Mouse (Mus musculus) liver, adult (tissue): ENCODE data around the gene Nmral1.

Experiments used
- GATA4 ChIP-seq: IDR thresholded peaks from 2 replicates; pipeline ENCODE4 v1.6.1; 2014; ENCODE audit warnings: mild to moderate bottlenecking, low read length; ENCODE audit not compliant: insufficient replicate concordance

Nmral1 gene

GRCm38 (mm10) chr16:4679121-4680018 lies 39.8 kb downstream of the Nmral1 start, which contains the start of gene Coro7:
Gene Coro7 (minus strand): TSS chr16:4679777.
- no peak for TF ChIP-seq GATA4

- TF ChIP-seq GATA4: no peak
Observed at GRCm38 (mm10) chr16:4678080-4678479, 41.1 kb downstream of the Nmral1 start.

DNA sequence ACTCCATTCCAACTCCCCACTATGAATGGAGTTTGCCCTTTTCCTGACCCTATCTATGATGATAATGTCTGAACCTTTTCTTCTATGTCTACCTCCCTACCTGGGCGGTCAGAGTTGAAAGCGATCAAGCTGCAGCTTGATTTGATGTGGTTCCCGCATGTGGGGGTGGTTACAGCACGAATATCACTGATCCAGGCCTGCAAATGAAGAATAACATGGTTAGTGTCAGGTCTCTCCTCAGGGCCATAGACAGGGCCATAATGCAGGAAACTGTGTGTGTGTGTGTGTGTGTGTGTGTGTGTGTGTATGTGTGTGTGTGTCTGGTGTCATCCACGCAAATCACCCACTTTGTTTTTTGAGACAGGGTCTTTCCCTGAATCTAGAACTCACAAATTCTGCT lies 42.3 kb downstream of the Nmral1 start:
- TF ChIP-seq GATA4: no peak

- TF ChIP-seq GATA4: no peak
Observed at GRCm38 (mm10) chr16:4674091-4674490, 45.1 kb downstream of the Nmral1 start.

- no peak for TF ChIP-seq GATA4
Observed at GRCm38 (mm10) chr16:4670317-4670716, 48.8 kb downstream of the Nmral1 start.

- no peak for TF ChIP-seq GATA4
Observed at GRCm38 (mm10) chr16:4667190-4667808, 51.9 kb downstream of the Nmral1 start.

DNA sequence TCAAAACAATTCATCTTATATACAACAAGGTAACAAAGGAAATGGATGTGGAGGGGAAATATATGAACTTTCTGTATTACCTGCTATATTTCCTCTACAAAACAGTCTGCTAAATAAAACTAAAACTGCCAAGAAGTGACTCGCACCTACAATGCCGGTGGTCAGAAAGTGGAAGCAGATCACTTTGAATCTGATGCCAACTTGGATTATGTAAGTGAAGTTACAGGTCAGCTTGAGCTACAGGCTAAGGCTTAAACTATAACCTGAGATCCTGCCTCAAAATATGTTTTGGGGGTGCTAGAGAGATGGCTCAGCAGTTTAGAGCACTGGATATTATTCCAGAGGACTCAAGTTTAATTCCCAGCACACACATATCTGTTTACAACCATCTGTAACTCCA lies 53.4 kb downstream of the Nmral1 start:
- no peak for TF ChIP-seq GATA4

DNA sequence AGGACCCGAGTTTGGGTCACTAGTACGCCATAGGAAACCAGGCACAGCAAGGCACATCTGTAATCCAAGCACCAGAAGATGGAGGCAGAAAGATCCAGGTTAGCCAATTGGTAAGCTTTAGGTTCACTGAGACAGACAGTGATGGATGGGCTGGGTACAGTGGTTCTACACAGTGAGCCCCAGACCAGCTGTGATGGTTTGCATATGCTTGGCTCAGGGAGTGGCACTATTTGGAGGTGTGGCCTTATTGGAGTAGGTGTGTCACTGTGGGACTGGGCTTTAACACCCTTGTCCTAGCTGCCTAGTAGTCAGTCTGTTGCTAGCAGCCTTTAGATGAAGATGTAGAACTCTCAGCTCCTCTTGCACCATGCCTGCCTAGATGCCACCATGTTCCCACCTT lies 55.4 kb downstream of the Nmral1 start:
- TF ChIP-seq GATA4: no peak

- TF ChIP-seq GATA4: no peak
Observed at GRCm38 (mm10) chr16:4661605-4662004, 57.6 kb downstream of the Nmral1 start.
